Mouse (Mus musculus) stomach, embryonic 14.5 days (tissue): ENCODE data around the gene Clasp2. TPM values are rescaled to one million over a fixed set of nuclear protein-coding genes. Genes with fewer than 3 reads are reported as not detected.

Experiments
- ATAC-seq: fragments of 200-750 bp; cut with Nextera tagmentation; 2 replicates; pipeline ENCODE4 v1.8.0; 2017; ENCODE audit warnings: low read depth, moderate TSS enrichment; ENCODE audit not compliant: insufficient number of reproducible peaks, insufficient read depth, low FRiP score
- H3K27ac ChIP-seq: fragments of 300-500 bp; sonication (generic); 2 replicates; pipeline ENCODE4 v1.5.1; 2014; ENCODE audit warnings: mild to moderate bottlenecking, low read length, moderate library complexity, mixed read lengths
- H3K27me3 ChIP-seq: fragments of 300-500 bp; sonication (generic); 2 replicates; pipeline ENCODE4 v1.6.1; 2014; ENCODE audit warnings: low read length, control low read depth, mixed read lengths; ENCODE audit not compliant: control insufficient read depth, insufficient read depth
- H3K36me3 ChIP-seq: fragments of 300-500 bp; sonication (generic); 2 replicates; pipeline ENCODE4 v1.6.1; 2014; ENCODE audit warnings: mild to moderate bottlenecking, control low read depth, low read length, moderate library complexity, mixed read lengths; ENCODE audit not compliant: control insufficient read depth, insufficient read depth
- H3K4me1 ChIP-seq: fragments of 300-500 bp; sonication (generic); 2 replicates; pipeline ENCODE4 v1.6.1; 2014; ENCODE audit warnings: low read length, control low read depth, mixed read lengths; ENCODE audit not compliant: control insufficient read depth, insufficient read depth
- H3K4me2 ChIP-seq: fragments of 300-500 bp; sonication (generic); replicated peaks from 2 replicates; pipeline ENCODE4 v1.6.1; 2014; ENCODE audit warnings: low read depth, low read length, control low read depth
- H3K4me3 ChIP-seq: fragments of 300-500 bp; sonication (generic); 2 replicates; pipeline ENCODE4 v1.5.1; 2014; ENCODE audit warnings: low read depth, low read length, control low read depth
- H3K9ac ChIP-seq: fragments of 300-500 bp; sonication (generic); replicated peaks from 2 replicates; pipeline ENCODE4 v1.6.1; 2014; ENCODE audit warnings: low read depth, mild to moderate bottlenecking, control low read depth, low read length, moderate library complexity, mixed read lengths
- H3K9me3 ChIP-seq: fragments of 300-500 bp; sonication (generic); 2 replicates; pipeline ENCODE4 v1.6.1; 2016; ENCODE audit warnings: low read depth, low read length, control low read depth; ENCODE audit not compliant: control insufficient read depth
- WGBS: fragments of 180-500 bp; shearing (Covaris S2); extraction: QIAGEN DNeasy Blood & Tissue Kit; methylation state at CpG from one replicate; pipeline ENCODE4 v1.1.7; 2014; 5-methylcytosine and 5-hydroxymethylcytosine counted together
- polyA plus RNA-seq: library from polyadenylated mRNA; unstranded; fragments of >200 nt; fragmentation: Nextera tagmentation; extraction: Ambion mirVana; gene quantifications from 2 replicates; pipeline ENCODE4 v1.2.1, GENCODE M21; 2014

Clasp2 gene
- polyA plus RNA-seq, 1 experiment from 2014 or later: 34.8 TPM

GRCm38 (mm10) chr9:113741637-113742137, 414 bp downstream of the Clasp2 start:
- Histone ChIP-seq H3K27ac (peak overlapping the region; percentile 80), H3K36me3 (no peaks in the 10 kb centered on the region), H3K27me3 (no peaks in the 10 kb centered on the region), H3K4me2 (peak overlapping the region; percentile 96), H3K4me3 (peak overlapping the region; percentile 72), H3K9ac (peak overlapping the region; percentile 82), H3K4me1 (0 out of 2 replicates have a peak, but pooled peaks cover 3% of the 10 kb centered on the region), H3K9me3 (no peaks in the 10 kb centered on the region)
- ATAC-seq: peak; percentile 72
- WGBS: 2% methylated on average over 58 of the region's 64 CpGs

- no peaks in the 10 kb centered on the region for H3K36me3 ChIP-seq
- H3K27me3 ChIP-seq: no peaks in the 10 kb centered on the region
- no peak for ATAC-seq
- peak overlapping the region; percentile 96 for H3K4me2 ChIP-seq
- H3K9ac ChIP-seq: peak overlapping the region; percentile 82
- H3K4me1 ChIP-seq: 0 out of 2 replicates have a peak, but pooled peaks cover 3% of the 10 kb centered on the region
- WGBS: 3% methylated on average over 17 of the region's 17 CpGs
- peak overlapping the region; percentile 72 for H3K4me3 ChIP-seq
- H3K27ac ChIP-seq: no peak overlapping the region
- no peaks in the 10 kb centered on the region for H3K9me3 ChIP-seq
Measured at GRCm38 (mm10) chr9:113742361-113742794, 1.1 kb downstream of the Clasp2 start.

- H3K4me1 ChIP-seq: 0 out of 2 replicates have a peak, but pooled peaks cover 3% of the 10 kb centered on the region
- H3K4me3 ChIP-seq: no peak overlapping the region
- ATAC-seq: no peak
- no peak overlapping the region for H3K27ac ChIP-seq
- H3K9me3 ChIP-seq: no peaks in the 10 kb centered on the region
- H3K27me3 ChIP-seq: no peaks in the 10 kb centered on the region
- 70% methylated on average over 3 of the region's 3 CpGs for WGBS
- no peaks in the 10 kb centered on the region for H3K36me3 ChIP-seq
- H3K4me2 ChIP-seq: no peak overlapping the region
- no peak overlapping the region for H3K9ac ChIP-seq
Measured at GRCm38 (mm10) chr9:113743291-113743690, 2.0 kb downstream of the Clasp2 start.

- H3K36me3 ChIP-seq: no peaks in the 10 kb centered on the region; the same call in 1 of the 2 replicates
- H3K9ac ChIP-seq: no peak overlapping the region
- 64% methylated on average over 7 of the region's 7 CpGs for WGBS
- H3K4me3 ChIP-seq: no peak overlapping the region
- no peaks in the 10 kb centered on the region for H3K27me3 ChIP-seq
- no peaks in the 10 kb centered on the region for H3K9me3 ChIP-seq
- no peak overlapping the region for H3K4me2 ChIP-seq
- ATAC-seq: no peak
- 0 out of 2 replicates have a peak, but pooled peaks cover 2% of the 10 kb centered on the region for H3K4me1 ChIP-seq
- no peak overlapping the region for H3K27ac ChIP-seq
Measured at GRCm38 (mm10) chr9:113749356-113749755, 8.1 kb downstream of the Clasp2 start.

- no peaks in the 10 kb centered on the region for H3K36me3 ChIP-seq
- ATAC-seq: peak; percentile 58; the same call in 1 of the 2 replicates
- no peak overlapping the region for H3K27ac ChIP-seq
- H3K4me2 ChIP-seq: no peak overlapping the region
- 84% methylated on average over 15 of the region's 15 CpGs for WGBS
- H3K4me1 ChIP-seq: 0 out of 2 replicates have a peak, but pooled peaks cover 2% of the 10 kb centered on the region
- H3K9me3 ChIP-seq: no peaks in the 10 kb centered on the region
- H3K4me3 ChIP-seq: no peak overlapping the region
- no peak overlapping the region for H3K9ac ChIP-seq
- H3K27me3 ChIP-seq: no peaks in the 10 kb centered on the region
Measured at GRCm38 (mm10) chr9:113755888-113756719, 14.8 kb downstream of the Clasp2 start.

GRCm38 (mm10) chr9:113758472-113758871, 17.2 kb downstream of the Clasp2 start:
- no peaks in the 10 kb centered on the region for H3K9me3 ChIP-seq
- no peak overlapping the region for H3K27ac ChIP-seq
- no peak for ATAC-seq
- H3K9ac ChIP-seq: no peak overlapping the region
- 93% methylated on average over 10 of the region's 10 CpGs for WGBS
- no peak overlapping the region for H3K4me3 ChIP-seq
- no peak overlapping the region for H3K4me2 ChIP-seq
- no peaks in the 10 kb centered on the region for H3K27me3 ChIP-seq
- peaks cover 3% of the 10 kb centered on the region; the same call in 1 of the 2 replicates for H3K36me3 ChIP-seq
- H3K4me1 ChIP-seq: no peaks in the 10 kb centered on the region

GRCm38 (mm10) chr9:113759684-113760083, 18.4 kb downstream of the Clasp2 start:
- no peak overlapping the region for H3K9ac ChIP-seq
- H3K27me3 ChIP-seq: no peaks in the 10 kb centered on the region
- WGBS: 96% methylated on average over 1 of the region's 1 CpGs
- ATAC-seq: no peak
- H3K27ac ChIP-seq: no peak overlapping the region
- H3K4me3 ChIP-seq: no peak overlapping the region
- H3K36me3 ChIP-seq: peaks cover 3% of the 10 kb centered on the region; the same call in 1 of the 2 replicates
- no peaks in the 10 kb centered on the region for H3K9me3 ChIP-seq
- no peaks in the 10 kb centered on the region for H3K4me1 ChIP-seq
- H3K4me2 ChIP-seq: no peak overlapping the region

- H3K4me1 ChIP-seq: no peaks in the 10 kb centered on the region
- no peak overlapping the region for H3K27ac ChIP-seq
- no peaks in the 10 kb centered on the region for H3K9me3 ChIP-seq
- no peak overlapping the region for H3K4me2 ChIP-seq
- H3K4me3 ChIP-seq: no peak overlapping the region
- no peak overlapping the region for H3K9ac ChIP-seq
- no peaks in the 10 kb centered on the region for H3K27me3 ChIP-seq
- peaks cover 3% of the 10 kb centered on the region; the same call in 1 of the 2 replicates for H3K36me3 ChIP-seq
- WGBS: 91% methylated on average over 6 of the region's 6 CpGs
- no peak for ATAC-seq
Measured at GRCm38 (mm10) chr9:113762389-113762788, 21.1 kb downstream of the Clasp2 start.
